8 mouse cellular contexts compared by ENCODE assay signal in the genomic region with DNA sequence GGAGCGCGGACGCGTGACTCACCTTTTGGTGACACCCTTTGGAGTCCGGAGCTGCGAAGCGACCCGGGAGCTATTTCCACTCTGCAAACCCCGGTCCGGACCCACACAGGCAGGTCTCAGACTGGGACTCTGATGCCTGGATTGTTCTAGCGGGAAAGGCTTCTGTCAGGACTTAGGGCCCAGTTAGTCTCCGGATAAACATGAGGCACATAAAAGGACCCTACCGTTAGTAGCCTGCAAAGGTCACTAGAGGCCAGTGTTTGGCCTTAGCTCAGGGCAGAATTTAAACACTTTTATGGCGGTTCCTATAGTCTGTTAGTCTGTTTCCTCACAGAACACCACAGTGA. TPM values are rescaled to one million over a fixed set of nuclear protein-coding genes. Genes with fewer than 3 reads are reported as not detected.
DNase-seq lines count a peak whose midpoint lies in the region; ATAC-seq and TF ChIP-seq lines count a peak whose summit lies in the region.

No protein-coding gene starts in this region.

- no peaks in the 10 kb centered on the region; the same call in 1 of the 2 replicates for H3K27me3 ChIP-seq in thymus, adult 2 months (ENCODE audit: control insufficient read depth, insufficient read depth, low read length)
- peaks cover 18% of the 10 kb centered on the region for H3K27me3 ChIP-seq in midbrain, embryonic 16.5 days (ENCODE audit: control insufficient read depth, insufficient read depth, low read depth, low read length)

- ATAC-seq in midbrain, embryonic 16.5 days = peak; percentile 32
- ATAC-seq in megakaryocyte-erythroid progenitor cell, adult 5-6 weeks (replicated peaks; ENCODE audit: low FRiP score, low TSS enrichment, poor library complexity, severe bottlenecking) = no peak

- no peak overlapping the region for H3K27ac ChIP-seq in thymus, adult 2 months (ENCODE audit: control insufficient read depth, insufficient read depth, low read length)
- no peak overlapping the region for H3K27ac ChIP-seq in midbrain, embryonic 16.5 days (ENCODE audit: low read length)

- peak overlapping the region; percentile 82 for H3K4me2 ChIP-seq in midbrain, embryonic 16.5 days (ENCODE audit: low read length)

- H3K36me3 ChIP-seq in thymus, adult 2 months (ENCODE audit: control insufficient read depth, insufficient read depth, low read length) = no peaks in the 10 kb centered on the region
- no peaks in the 10 kb centered on the region for H3K36me3 ChIP-seq in midbrain, embryonic 16.5 days (ENCODE audit: control insufficient read depth, insufficient read depth, low read length)

- TF ChIP-seq POLR2A in thymus, adult 2 months (IDR thresholded peaks at IDR 0.05; ENCODE audit: control insufficient read depth, extremely low read depth, insufficient read depth, low read length, poor library complexity) = no peak

- no peak for TF ChIP-seq CTCF in thymus, adult 2 months (IDR thresholded peaks at IDR 0.05; ENCODE audit: borderline replicate concordance, control insufficient read depth, extremely low read depth, insufficient read depth, low read length, poor library complexity)

- DNase-seq in embryo, embryonic 10 days (ENCODE audit: low spot score) = peak; percentile 75
- no peak for DNase-seq in embryo, embryonic 11 days
- no peak for DNase-seq in thymus, adult 2 months
- no peak for DNase-seq in thymus, postnatal 4 days
- peak; percentile 10 for DNase-seq in induced T-regulatory cell, adult 2 months (ENCODE audit: low read depth)
- DNase-seq in layer of hippocampus, adult 9-10 months (ENCODE audit: low spot score) = no peak

- peak overlapping the region; percentile 76 for H3K4me3 ChIP-seq in thymus, adult 2 months (ENCODE audit: control insufficient read depth, insufficient read depth, low read length)
- peak overlapping the region; percentile 54 for H3K4me3 ChIP-seq in midbrain, embryonic 16.5 days (ENCODE audit: low read depth, low read length)

- peak overlapping the region; percentile 53 for H3K9ac ChIP-seq in midbrain, embryonic 16.5 days (ENCODE audit: low read depth, low read length)

- H3K9me3 ChIP-seq in midbrain, embryonic 16.5 days (replicated peaks; ENCODE audit: control insufficient read depth, low read length, poor library complexity, severe bottlenecking) = no peaks in the 10 kb centered on the region

- 12% methylated on average over 14 of the region's 14 CpGs for WGBS in thymus, adult 2 months
- 2% methylated on average over 14 of the region's 14 CpGs for WGBS in midbrain, embryonic 16.5 days

- H3K4me1 ChIP-seq in thymus, adult 2 months (replicated peaks; ENCODE audit: control insufficient read depth, insufficient read depth, low read length) = peaks cover 29% of the 10 kb centered on the region
- peaks cover 6% of the 10 kb centered on the region; the same call in 1 of the 2 replicates for H3K4me1 ChIP-seq in midbrain, embryonic 16.5 days (ENCODE audit: control insufficient read depth, insufficient read depth, low read length)

RNA-seq across cellular contexts. Expression of a gene that starts 0.3 kb away (rescaled TPM):
- polyA plus RNA-seq in thymus, adult 2 months (2012; rRNA removed) = 6.5 and 8.1 TPM in 2 replicates
- 0.70 and 1.6 TPM in 2 replicates for polyA plus RNA-seq in midbrain, embryonic 16.5 days (2015; fragmentation: Nextera tagmentation; extraction: Ambion mirVana)
- not detected in 2 replicates for total RNA-seq in megakaryocyte-erythroid progenitor cell, adult 5-6 weeks (2014; fragmentation: Nextera tagmentation)
- total RNA-seq in megakaryocyte-erythroid progenitor cell, adult 5-6 weeks (2017) = not detected in 2 replicates

Comparison
In these comparisons a context has a peak if more than half of its experiments do, and no peak if none do; other contexts are left out.
1. DNase-seq: peak in embryo, embryonic 10 days (single experiment) and induced T-regulatory cell, adult 2 months (single experiment); none in embryo, embryonic 11 days (single experiment), thymus, adult 2 months (single experiment), thymus, postnatal 4 days (single experiment) and layer of hippocampus, adult 9-10 months (single experiment).